Mouse (Mus musculus) liver, embryonic 14.5 days (tissue): ENCODE measurements around the gene Bbs9. TPM values are rescaled to one million over a fixed set of nuclear protein-coding genes. Genes with fewer than 3 reads are reported as not detected.
"Not testable (repeated sequence)": the region's sequence is repeated elsewhere in the genome, so short reads cannot be mapped to it uniquely, and the experiment has no call there.

Source experiments
- ATAC-seq: fragments of 200-750 bp; cut with Nextera tagmentation; 2 replicates; pipeline ENCODE4 v1.8.0; 2017; ENCODE audit warnings: moderate number of reproducible peaks, mild to moderate bottlenecking, moderate library complexity; ENCODE audit not compliant: insufficient read depth
- DNase-seq, 3 experiments: peaks; one replicate each; pipeline ENCODE4 v3.0.0-alpha.2; 2012 to 2013; ENCODE audit warnings: low read depth in 3 of 3, low spot score in 3 of 3
- H3K27ac ChIP-seq: fragments of 300-500 bp; sonication (generic); 2 replicates; pipeline ENCODE4 v1.5.1; 2014; ENCODE audit warnings: moderate library complexity, mild to moderate bottlenecking, control low read depth, inconsistent platforms
- H3K27me3 ChIP-seq: fragments of 300-500 bp; sonication (generic); 2 replicates; pipeline ENCODE4 v1.6.1; 2014; ENCODE audit warnings: mild to moderate bottlenecking, low read length, moderate library complexity; ENCODE audit not compliant: control insufficient read depth, insufficient read depth
- H3K36me3 ChIP-seq: fragments of 300-500 bp; sonication (generic); replicated peaks from 2 replicates; pipeline ENCODE4 v1.6.1; 2014; ENCODE audit warnings: low read depth; ENCODE audit not compliant: control insufficient read depth, insufficient read depth
- H3K4me1 ChIP-seq, 2 experiments: fragments of 200-500 bp in 1 of 2; fragments of 300-500 bp in 1 of 2; sonication (generic) in 1 of 2; replicated peaks; 2 replicates each; pipeline ENCODE4 v1.6.1; 2012 to 2014; ENCODE audit warnings: antibody characterized with exemption in 1 of 2, inconsistent platforms in 1 of 2, low read length in 1 of 2; ENCODE audit not compliant: control insufficient read depth in 2 of 2, insufficient read depth in 2 of 2
- H3K4me2 ChIP-seq: fragments of 300-500 bp; sonication (generic); 2 replicates; pipeline ENCODE4 v1.6.1; 2014; ENCODE audit warnings: low read depth, mild to moderate bottlenecking, control low read depth, moderate library complexity
- H3K4me3 ChIP-seq, 2 experiments: fragments of 200-500 bp in 1 of 2; fragments of 300-500 bp in 1 of 2; sonication (generic) in 1 of 2; 2 replicates each; pipeline ENCODE4 v1.5.1; 2012 to 2014; ENCODE audit warnings: low read depth in 2 of 2, low read length in 2 of 2, mild to moderate bottlenecking in 2 of 2, control low read depth in 1 of 2, inconsistent platforms in 1 of 2, moderate library complexity in 1 of 2; ENCODE audit not compliant: insufficient read depth in 1 of 2
- H3K9ac ChIP-seq: fragments of 300-500 bp; sonication (generic); replicated peaks from 2 replicates; pipeline ENCODE4 v1.6.1; 2014; ENCODE audit warnings: mild to moderate bottlenecking, control low read depth, moderate library complexity
- H3K9me3 ChIP-seq: fragments of 300-500 bp; sonication (generic); 2 replicates; pipeline ENCODE4 v1.6.1; 2016; ENCODE audit warnings: low read length, mixed read lengths; ENCODE audit not compliant: control insufficient read depth
- CTCF ChIP-seq: IDR thresholded peaks from 2 replicates; pipeline ENCODE4 v1.5.1; 2016; ENCODE audit warnings: antibody characterized with exemption, low read depth, control low read depth
- EP300 ChIP-seq: IDR thresholded peaks from 2 replicates; pipeline ENCODE4 v1.6.1; 2016; ENCODE audit warnings: antibody characterized with exemption, low read depth
- WGBS: fragments of 180-500 bp; shearing (Covaris S2); extraction: QIAGEN DNeasy Blood & Tissue Kit; methylation state at CpG from one replicate; pipeline ENCODE4 v1.1.7; 2014; ENCODE audit not compliant: insufficient replicate concordance; 5-methylcytosine and 5-hydroxymethylcytosine counted together
- polyA plus RNA-seq, 2 experiments: library from polyadenylated mRNA; depleted of rRNA in 1 of 2; stranded (reverse) in 1 of 2; unstranded in 1 of 2; fragments of >200 nt; fragmentation: Nextera tagmentation in 1 of 2; extraction: Ambion mirVana in 1 of 2; gene quantifications; 2 replicates each; pipeline versions ENCODE4 v1.2.1 to v1.2.3; 2012 to 2014

Gene Bbs9
- polyA plus RNA-seq, 2 experiments, result 2.2 to 2.3 TPM

DNA sequence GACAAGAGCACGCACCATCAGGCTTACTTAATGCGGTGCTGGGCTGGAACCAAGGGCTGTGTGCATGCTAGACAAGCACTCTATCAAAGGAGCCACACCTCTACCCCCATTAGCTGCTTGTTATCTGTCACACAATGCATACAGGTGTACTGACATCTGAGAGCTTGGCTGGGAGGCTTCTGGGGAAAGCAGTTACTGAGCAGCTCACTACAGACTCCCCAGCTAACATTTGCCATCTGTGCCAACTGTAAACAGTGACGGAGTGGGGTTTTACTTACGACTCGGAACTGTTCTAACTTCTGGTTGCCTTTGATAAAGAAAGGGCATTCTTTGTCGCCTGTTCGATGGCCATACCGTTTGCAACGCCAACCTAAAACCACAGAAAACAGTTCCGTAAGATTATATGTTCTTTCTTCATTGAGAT, 22.0 kb upstream of the Bbs9 start:
- Histone ChIP-seq H3K9me3 (no peaks in the 10 kb centered on the region), H3K27me3 (no peaks in the 10 kb centered on the region), H3K27ac (no peak overlapping the region), H3K4me2 (peak overlapping the region; percentile 32), H3K4me1 (peaks cover 0 to 16% of the 10 kb centered on the region in 2 experiments; a peak in 2 of 4 replicates), H3K36me3 (peaks cover 44% of the 10 kb centered on the region), H3K4me3 (no peak overlapping the region), H3K9ac (peak overlapping the region; percentile 7; the same call in 1 of the 2 replicates)
- 21% methylated on average over 10 of the region's 10 CpGs for WGBS
- ATAC-seq, result peak; percentile 93
- peak; percentile 62 to 63 (median 62) for DNase-seq
- TF ChIP-seq CTCF (no peak), EP300 (peak; percentile 90)

DNA sequence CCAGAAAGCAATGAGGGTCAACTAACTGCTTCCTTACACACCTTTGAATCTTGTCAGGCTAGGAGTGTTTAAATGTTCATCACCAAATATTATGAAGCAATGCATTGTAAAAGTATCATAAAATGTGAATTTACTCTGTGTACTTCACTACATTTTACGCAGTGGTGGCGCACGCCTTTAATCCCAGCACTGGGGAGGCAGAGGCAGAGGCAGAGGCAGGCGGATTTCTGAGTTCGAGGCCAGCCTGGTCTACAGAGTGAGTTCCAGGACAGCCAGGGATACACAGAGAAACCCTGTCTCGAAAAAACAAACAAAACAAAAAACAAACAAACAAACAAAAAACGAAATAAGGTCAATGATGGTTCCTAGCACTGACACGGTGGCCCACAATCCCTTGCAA, 21.5 kb upstream of the Bbs9 start, which contains the start of gene Gm17545:
TSS of gene Gm17545 (plus strand) at position 301 of the 400 bp plus-strand sequence.
- H3K4me2 ChIP-seq, result peak within 1 kb of the TSS; percentile 32
- DNase-seq, H3K9me3 ChIP-seq, ATAC-seq, H3K27me3 ChIP-seq, H3K4me3 ChIP-seq: not testable (repeated sequence)
- H3K9ac ChIP-seq, result peak within 1 kb of the TSS; percentile 7; the same call in 1 of the 2 replicates
- 71% methylated on average over 8 of the region's 8 CpGs for WGBS
- H3K27ac ChIP-seq, result peak within 1 kb of the TSS; percentile 14; the same call in 1 of the 2 replicates
- H3K36me3 ChIP-seq, result peaks cover 41% of the 10 kb centered on the region
- peaks cover 0 to 16% of the 10 kb centered on the region in 2 experiments; a peak in 2 of 4 replicates for H3K4me1 ChIP-seq

- no peak overlapping the region for H3K4me2 ChIP-seq
- DNase-seq (no peak), ATAC-seq (no peak)
- no peak overlapping the region for H3K4me3 ChIP-seq
- H3K27ac ChIP-seq, result no peak overlapping the region
- H3K9me3 ChIP-seq, result no peaks in the 10 kb centered on the region
- H3K4me1 ChIP-seq, result peaks cover 0 to 16% of the 10 kb centered on the region in 2 experiments; a peak in 2 of 4 replicates
- TF ChIP-seq EP300, result no peak
- no peak for TF ChIP-seq CTCF
- H3K27me3 ChIP-seq, result no peaks in the 10 kb centered on the region
- H3K36me3 ChIP-seq, result peaks cover 37% of the 10 kb centered on the region
- H3K9ac ChIP-seq, result no peak overlapping the region
Observed at GRCm38 (mm10) chr9:22455041-22455440, 20.5 kb upstream of the Bbs9 start.

DNA sequence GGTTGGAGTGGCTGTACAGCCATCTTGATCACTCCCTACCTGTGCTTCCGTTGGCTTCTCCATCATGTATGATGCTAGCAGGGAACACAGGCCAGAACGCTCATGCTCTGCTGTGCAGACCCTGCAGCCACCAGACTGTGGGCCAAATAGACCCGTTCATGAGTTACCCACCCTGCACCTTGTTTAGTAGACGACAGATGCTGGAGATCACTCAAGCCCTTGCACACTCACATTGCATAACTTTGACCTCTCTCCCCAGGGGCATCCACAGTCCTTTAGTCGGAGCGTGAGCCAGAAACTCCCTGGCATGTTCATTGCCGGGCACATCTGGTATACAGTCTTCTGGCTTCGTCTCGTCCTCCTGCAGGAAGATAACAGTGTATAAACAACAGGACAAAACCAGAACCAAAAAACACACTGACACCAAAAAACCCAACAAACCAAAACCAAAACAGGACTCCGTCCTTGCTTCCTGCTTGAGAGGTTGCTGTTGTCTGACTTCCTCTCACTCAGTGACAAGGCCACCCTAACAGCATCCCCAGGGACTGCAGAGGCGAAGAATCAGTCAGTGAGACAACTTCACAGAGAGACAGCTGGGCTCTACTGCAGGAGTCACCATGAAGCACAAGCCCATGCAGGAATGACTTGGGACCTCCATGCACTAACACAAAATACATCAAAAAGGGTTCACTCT, 18.2 kb upstream of the Bbs9 start:
- DNase-seq (no peak), ATAC-seq (no peak)
- no peak overlapping the region for H3K27ac ChIP-seq
- no peak overlapping the region for H3K4me3 ChIP-seq
- 78% methylated on average over 11 of the region's 11 CpGs for WGBS
- peaks cover 22% of the 10 kb centered on the region for H3K36me3 ChIP-seq
- no peak overlapping the region for H3K9ac ChIP-seq
- no peaks in the 10 kb centered on the region for H3K9me3 ChIP-seq
- no peak overlapping the region for H3K4me2 ChIP-seq
- no peaks in the 10 kb centered on the region for H3K27me3 ChIP-seq
- no peak for TF ChIP-seq CTCF
- TF ChIP-seq EP300, result no peak
- H3K4me1 ChIP-seq, result peaks cover 0 to 16% of the 10 kb centered on the region in 2 experiments; a peak in 2 of 4 replicates

DNA sequence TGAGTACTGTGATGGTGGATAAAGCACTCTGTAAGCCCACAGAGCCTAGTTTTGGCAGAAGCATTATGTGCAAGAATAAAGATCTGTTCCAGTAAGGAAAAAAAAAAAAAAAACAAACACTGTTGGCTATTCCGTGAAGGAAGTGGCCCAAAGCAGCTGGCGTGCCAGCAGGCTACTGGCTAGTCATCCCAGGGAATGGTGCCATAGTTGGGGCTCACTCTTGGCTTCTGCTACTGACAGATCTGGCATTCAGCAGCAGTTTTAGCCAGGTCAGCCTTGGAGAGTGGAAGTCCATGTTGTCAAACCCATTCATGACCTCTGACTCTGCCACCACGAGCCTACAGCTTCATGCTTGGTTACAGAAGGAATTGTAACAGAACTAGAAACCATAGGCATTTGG, 13.6 kb upstream of the Bbs9 start:
- no peak overlapping the region for H3K9ac ChIP-seq
- no peak overlapping the region for H3K27ac ChIP-seq
- DNase-seq, result no peak
- WGBS, result 73% methylated on average over 3 of the region's 3 CpGs
- H3K4me2 ChIP-seq, result no peak overlapping the region
- H3K9me3 ChIP-seq, result no peaks in the 10 kb centered on the region
- peaks cover 8% of the 10 kb centered on the region; the same call in 1 of the 2 replicates for H3K36me3 ChIP-seq
- H3K4me1 ChIP-seq, result no peaks in the 10 kb centered on the region; a peak in 1 of 4 replicates
- no peak overlapping the region for H3K4me3 ChIP-seq
- no peak for TF ChIP-seq CTCF
- TF ChIP-seq EP300, result no peak
- no peak for ATAC-seq
- H3K27me3 ChIP-seq, result no peaks in the 10 kb centered on the region
